Mouse (Mus musculus) bone marrow macrophage, adult 2 months (primary cell): ENCODE results near the gene Rad52. TPM values are rescaled to one million over a fixed set of nuclear protein-coding genes. Genes with fewer than 3 reads are reported as not detected.
A peak's percentile ranks its signal among the peaks of the same experiment; 100 is the strongest.

Source experiments
- H3K27ac ChIP-seq: 2 replicates; pipeline ENCODE4 v1.5.1; 2012; ENCODE audit warnings: low read depth, low read length; ENCODE audit not compliant: insufficient read depth
- H3K4me1 ChIP-seq: 2 replicates; pipeline ENCODE4 v1.6.1; 2012; ENCODE audit warnings: low read length; ENCODE audit not compliant: control insufficient read depth, insufficient read depth
- H3K4me3 ChIP-seq: 2 replicates; pipeline ENCODE4 v1.5.1; 2012; ENCODE audit warnings: mild to moderate bottlenecking, low read length, moderate library complexity; ENCODE audit not compliant: insufficient read depth
- CTCF ChIP-seq: IDR thresholded peaks from 2 replicates; pipeline ENCODE4 v1.5.1; 2012; ENCODE audit warnings: low read depth, mild to moderate bottlenecking, low read length, moderate library complexity
- POLR2A ChIP-seq: IDR thresholded peaks from 2 replicates; pipeline ENCODE4 v1.6.1; 2012; ENCODE audit warnings: mild to moderate bottlenecking, low read depth, low read length, borderline replicate concordance
- polyA plus RNA-seq: library from polyadenylated mRNA; stranded (reverse); fragments of >200 nt; gene quantifications from 2 replicates; pipeline ENCODE4 v1.2.4, GENCODE M21; 2012; ENCODE audit not compliant: missing spikeins, insufficient read depth, insufficient read length

Rad52 gene
- polyA plus RNA-seq, 1 experiment, result 15.9 TPM

DNA sequence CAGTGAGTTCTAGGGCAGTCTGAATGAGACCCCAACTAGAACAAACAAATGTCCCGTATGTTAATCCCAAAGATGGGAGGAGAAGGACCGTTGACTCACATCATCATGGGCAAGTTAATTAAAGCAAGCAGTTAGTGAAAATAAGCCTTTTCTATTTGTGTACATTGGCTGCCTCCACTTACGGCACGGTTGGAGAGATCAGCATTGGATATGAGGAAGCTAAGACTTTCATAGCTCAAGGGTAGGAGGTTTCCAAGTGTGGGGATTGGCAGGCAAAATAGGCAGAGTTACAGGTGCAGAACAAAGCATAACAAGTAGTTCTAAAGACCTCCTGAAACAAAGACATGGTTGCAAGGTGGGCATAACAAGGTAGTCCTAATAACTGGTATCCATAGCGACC lies 3.0 kb downstream of the Rad52 start:
- H3K27ac ChIP-seq, result no peak overlapping the region
- H3K4me3 ChIP-seq, result no peak overlapping the region
- no peak for TF ChIP-seq CTCF
- TF ChIP-seq POLR2A, result no peak
- H3K4me1 ChIP-seq, result peaks cover 4% of the 10 kb centered on the region

DNA sequence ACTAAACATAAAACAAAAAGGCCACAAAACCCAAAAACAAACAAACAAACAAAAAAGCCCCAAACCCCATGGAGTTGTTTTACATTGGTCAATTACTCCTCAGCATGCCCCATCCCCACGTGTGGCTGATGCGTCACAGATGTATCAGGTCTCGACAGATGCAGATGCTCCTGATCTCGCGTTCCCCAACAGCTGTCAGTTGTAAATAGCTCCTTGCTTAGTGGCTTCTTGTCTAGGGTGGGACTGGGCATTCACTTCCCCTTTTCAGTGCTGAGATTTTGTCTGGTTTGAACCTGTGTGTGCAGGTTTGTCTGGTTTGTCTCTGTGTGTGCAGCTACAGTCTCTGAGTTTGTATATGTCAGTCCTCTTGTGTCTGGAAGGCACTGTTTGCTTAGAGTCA lies 9.5 kb downstream of the Rad52 start:
- no peak overlapping the region for H3K4me3 ChIP-seq
- H3K4me1 ChIP-seq, result peaks cover 5% of the 10 kb centered on the region
- no peak overlapping the region for H3K27ac ChIP-seq
- TF ChIP-seq CTCF (no peak), POLR2A (no peak)

DNA sequence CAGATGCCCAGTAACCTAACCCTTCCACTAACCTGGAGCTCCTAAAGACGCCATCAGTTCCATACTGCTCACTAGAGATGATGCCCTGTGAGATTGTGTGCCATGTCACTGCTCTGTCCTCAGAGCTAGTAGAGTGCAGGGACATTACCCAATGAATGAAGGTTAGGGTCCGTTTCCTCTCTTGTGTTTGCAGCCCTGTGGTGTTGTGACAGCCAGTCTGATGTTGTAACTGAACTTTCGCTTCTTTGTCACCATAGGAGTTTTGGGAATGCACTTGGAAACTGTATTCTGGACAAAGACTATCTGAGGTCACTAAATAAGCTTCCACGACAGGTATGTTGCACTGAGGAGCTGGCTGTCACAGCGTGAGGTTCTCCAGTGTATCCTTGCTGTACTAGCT lies 13.2 kb downstream of the Rad52 start:
- Histone ChIP-seq H3K27ac (no peak overlapping the region), H3K4me3 (no peak overlapping the region), H3K4me1 (peaks cover 26% of the 10 kb centered on the region)
- no peak for TF ChIP-seq CTCF
- TF ChIP-seq POLR2A, result no peak

DNA sequence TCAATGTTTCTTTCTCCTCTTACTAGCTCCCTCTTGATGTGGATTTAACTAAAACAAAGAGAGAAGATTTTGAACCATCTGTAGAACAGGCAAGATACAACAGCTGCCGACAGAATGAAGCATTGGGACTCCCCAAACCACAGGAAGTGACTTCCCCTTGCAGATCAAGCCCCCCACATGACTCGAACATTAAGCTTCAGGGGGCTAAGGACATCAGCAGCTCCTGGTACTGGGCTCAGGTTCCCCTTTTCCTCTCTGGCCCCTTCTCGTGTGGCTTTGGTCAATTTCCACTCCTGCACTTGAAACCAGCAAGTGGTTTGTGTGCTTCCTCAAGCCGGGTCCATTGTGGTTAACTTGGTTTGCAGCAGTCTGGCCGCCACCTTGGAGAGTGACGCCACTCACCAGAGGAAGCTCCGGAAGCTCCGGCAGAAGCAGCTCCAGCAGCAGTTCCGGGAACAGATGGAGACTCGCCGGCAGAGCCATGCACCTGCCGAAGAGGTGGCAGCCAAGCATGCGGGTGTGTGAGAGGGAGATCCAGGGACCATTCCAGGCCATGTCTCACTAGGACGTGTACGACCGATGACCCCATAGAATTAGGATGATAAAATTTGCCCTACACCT lies 16.2 kb downstream of the Rad52 start:
- no peak for TF ChIP-seq CTCF
- no peak for TF ChIP-seq POLR2A
- Histone ChIP-seq H3K27ac (peak overlapping the region; percentile 41), H3K4me1 (peaks cover 26% of the 10 kb centered on the region), H3K4me3 (0 out of 2 replicates have a peak overlapping the region, but pooled peaks have one; percentile 7)

- Histone ChIP-seq H3K4me3 (no peak overlapping the region), H3K4me1 (peaks cover 23% of the 10 kb centered on the region), H3K27ac (no peak overlapping the region)
- TF ChIP-seq POLR2A (no peak), CTCF (no peak)
Observed at GRCm38 (mm10) chr6:119922136-119922535, 19.6 kb downstream of the Rad52 start.

- TF ChIP-seq CTCF, result no peak
- no peak for TF ChIP-seq POLR2A
- Histone ChIP-seq H3K4me1 (peaks cover 21% of the 10 kb centered on the region), H3K4me3 (no peak overlapping the region), H3K27ac (no peak overlapping the region)
Observed at GRCm38 (mm10) chr6:119922544-119922943, 20.0 kb downstream of the Rad52 start.

DNA sequence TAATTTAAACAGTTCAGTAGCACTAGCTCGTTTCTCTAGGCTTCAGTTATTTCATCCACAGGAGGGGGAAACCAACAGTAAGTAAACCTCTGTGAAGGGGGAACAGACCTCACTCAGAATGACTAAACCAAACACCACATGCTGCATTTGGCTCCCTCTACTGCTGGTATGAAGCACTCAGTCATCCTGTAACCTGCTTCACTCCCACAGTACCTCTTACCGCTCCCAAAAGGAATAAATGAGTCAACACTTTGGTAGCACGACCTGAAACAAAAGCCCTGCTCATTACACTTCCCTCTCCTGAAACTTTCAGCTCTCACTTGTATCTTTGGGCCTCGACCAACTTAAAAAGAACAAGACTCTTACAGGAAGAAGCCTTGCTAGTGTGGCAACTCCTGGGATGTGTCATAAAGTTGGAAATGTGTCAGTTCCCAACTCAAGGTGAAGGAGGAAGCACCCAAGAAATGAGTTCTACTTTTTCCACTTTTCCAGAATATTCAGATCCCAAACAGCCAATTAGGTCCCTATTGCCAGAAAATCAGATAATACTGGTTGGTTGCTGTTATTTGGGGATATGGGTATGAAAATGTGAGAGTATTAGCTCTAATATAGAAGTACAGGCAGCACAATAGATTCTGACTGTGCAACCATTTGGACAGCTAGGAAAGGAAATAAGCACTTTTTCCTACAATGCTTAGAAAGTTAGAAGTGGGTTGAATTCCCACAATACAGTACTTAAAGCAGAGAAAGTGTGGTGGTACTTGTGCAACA lies 21.9 kb downstream of the Rad52 start:
- Histone ChIP-seq H3K27ac (no peak overlapping the region), H3K4me3 (no peak overlapping the region), H3K4me1 (peaks cover 8% of the 10 kb centered on the region)
- no peak for TF ChIP-seq CTCF

Other genes with a start within 250 kb of the Rad52 start
- gene Erc1, start 54.5 kb upstream of the Rad52 start, polyA plus RNA-seq, result 9.8 and 9.9 TPM in 2 replicates
- gene Wnk1, start 136.0 kb downstream of the Rad52 start, polyA plus RNA-seq, result 336 and 345 TPM in 2 replicates
- gene Ninj2, start 190.7 kb downstream of the Rad52 start, polyA plus RNA-seq, result not detected in 2 replicates